Mouse (Mus musculus): ENCODE measurements around the gene Ajap1. TPM values are rescaled to one million over a fixed set of nuclear protein-coding genes. Genes with fewer than 3 reads are reported as not detected.
A peak's percentile ranks its signal among the peaks of the same experiment; 100 is the strongest.

Ajap1 gene
- total RNA-seq, 2 experiments from 2014 or later, result 32.6 to 34.1 TPM

DNA sequence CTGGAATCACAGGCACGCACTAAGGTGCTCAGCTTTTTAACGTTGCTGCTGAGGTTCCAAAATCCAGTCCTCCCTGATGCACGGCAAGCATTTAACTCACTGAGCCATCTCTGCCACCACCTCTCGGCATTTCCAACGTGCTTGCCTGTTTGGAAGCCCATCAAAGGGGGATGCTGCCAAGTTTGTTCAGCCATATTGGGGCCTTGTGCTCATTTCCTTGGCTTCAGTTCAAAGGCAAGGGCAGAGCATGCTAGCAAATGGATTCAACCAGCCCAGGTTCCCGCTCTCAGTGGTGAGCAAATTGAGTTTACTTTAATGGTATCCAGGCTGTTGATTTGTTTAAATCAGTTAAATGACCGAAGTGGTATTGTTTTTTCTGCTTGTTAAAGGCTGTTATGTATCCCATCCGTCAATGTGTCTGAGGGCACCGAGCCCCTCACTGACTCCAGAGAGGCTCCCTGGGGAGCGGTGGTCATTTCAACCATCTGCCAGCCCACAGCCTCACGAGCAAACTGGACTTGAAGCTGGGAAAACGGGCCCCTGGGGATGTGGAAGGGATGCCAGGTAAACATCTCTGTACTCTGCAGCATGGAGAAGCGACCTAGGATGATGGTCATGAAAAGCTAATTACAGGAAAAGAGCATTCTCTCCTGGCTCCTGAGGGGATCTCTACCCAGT, 121.6 kb downstream of the Ajap1 start:
- peak; percentile 54 to 66 for DNase-seq (ENCODE audit: low spot score in 2 of 2)

- DNase-seq (ENCODE audit: low spot score in 2 of 2), result no peak
These were observed 124.4 kb downstream of the Ajap1 start for GRCm38 (mm10) chr4:153358243-153358550.

GRCm38 (mm10) chr4:153357539-153358242, 124.9 kb downstream of the Ajap1 start:
- no peak for DNase-seq (ENCODE audit: low spot score in 2 of 2)

- no peak for DNase-seq (ENCODE audit: low spot score in 2 of 2)
These were observed 126.4 kb downstream of the Ajap1 start for GRCm38 (mm10) chr4:153356236-153356635.

GRCm38 (mm10) chr4:153344999-153345398, 137.6 kb downstream of the Ajap1 start:
- DNase-seq (ENCODE audit: low spot score in 2 of 2), result no peak

DNA sequence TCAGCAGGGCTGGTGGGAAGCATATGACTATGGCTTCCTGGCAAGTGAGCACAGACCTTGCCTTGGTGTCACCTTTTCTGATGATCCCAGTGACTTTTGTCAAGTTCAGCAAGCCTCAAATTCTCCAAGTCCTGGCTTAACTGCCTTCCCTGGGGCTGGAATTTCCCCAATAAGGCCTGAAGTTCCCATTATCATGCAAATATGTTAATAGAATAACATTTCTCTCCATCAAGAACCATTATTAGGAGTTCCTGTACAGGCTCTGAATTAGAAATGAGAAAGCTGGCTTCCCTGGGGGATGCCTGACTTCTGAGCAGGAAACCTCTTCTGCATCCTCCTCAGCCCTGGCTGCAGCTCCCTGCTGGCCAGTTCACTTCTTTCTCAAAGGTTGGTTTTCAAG, 141.7 kb downstream of the Ajap1 start:
- DNase-seq (ENCODE audit: low spot score in 2 of 2), result no peak

- DNase-seq (ENCODE audit: low spot score in 2 of 2), result peak in 1 of 2 experiments; percentile 22
These were observed 147.3 kb downstream of the Ajap1 start for GRCm38 (mm10) chr4:153335301-153335799.

DNA sequence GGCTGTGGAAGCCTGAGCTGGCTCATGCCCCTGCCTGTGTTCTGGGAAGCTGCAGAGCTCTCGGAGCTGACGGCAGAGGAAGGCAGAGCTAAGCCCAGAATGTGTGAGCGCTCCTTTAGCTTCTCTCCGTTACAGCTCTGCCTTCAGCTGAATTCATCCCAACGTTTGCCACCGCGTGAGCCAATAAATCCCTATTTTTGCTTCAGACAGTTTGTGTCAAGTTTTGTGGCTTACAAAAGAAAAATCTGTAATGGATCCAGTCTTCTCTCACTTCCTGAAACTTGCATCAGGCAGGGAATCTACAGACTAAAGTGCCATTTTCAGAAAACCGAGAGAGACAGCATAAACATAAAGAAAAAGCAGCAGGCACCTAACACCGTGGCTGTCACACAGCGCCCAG, 154.8 kb downstream of the Ajap1 start:
- DNase-seq (ENCODE audit: low spot score in 2 of 2), result no peak
